Mouse (Mus musculus): Measurements from ENCODE around the gene Rspry1. TPM values are rescaled to one million over a fixed set of nuclear protein-coding genes. Genes with fewer than 3 reads are reported as not detected.
A peak's percentile ranks its signal among the peaks of the same experiment; 100 is the strongest.

Gene Rspry1
- total RNA-seq (2021) = 10 to 100 TPM; 23.3 to 25.3 TPM
- long read RNA-seq, experiment 1, transcript Rspry1-201 (15 exons, 3,852 nt) = major isoform, 26 of 36 reads
- long read RNA-seq, experiment 1, partial matches to known transcripts = 0 of 36 reads
- long read RNA-seq, experiment 1, other reads (novel, unspliced or antisense) = 6 of 36 reads
- long read RNA-seq, experiment 2, transcript Rspry1-205 (15 exons, 3,397 nt) = minor isoform, 7 of 60 reads
- long read RNA-seq, experiment 2, transcript Rspry1-201 (15 exons, 3,852 nt) = major isoform, 45 of 60 reads
- long read RNA-seq, experiment 2, partial matches to known transcripts = 2 of 60 reads
- long read RNA-seq, experiment 2, other reads (novel, unspliced or antisense) = 4 of 60 reads

- DNase-seq (ENCODE audit: low spot score in 2 of 2) = peak; percentile 95 to 97
These were observed at the start of gene Rspry1, which contains the start of gene Fam192a for GRCm38 (mm10) chr8:94601607-94602385. Gene Rspry1 (plus strand): TSS chr8:94601937. Gene Fam192a (minus strand): TSS chr8:94601997.

GRCm38 (mm10) chr8:94552696-94553095, 49.0 kb upstream of the Rspry1 start:
- DNase-seq (ENCODE audit: low spot score in 2 of 2) = no peak

GRCm38 (mm10) chr8:94557281-94557680, 44.5 kb upstream of the Rspry1 start:
- DNase-seq (ENCODE audit: low spot score in 2 of 2) = peak in 1 of 2 experiments; percentile 46

GRCm38 (mm10) chr8:94561256-94561655, 40.5 kb upstream of the Rspry1 start:
- DNase-seq (ENCODE audit: low spot score in 2 of 2) = no peak

GRCm38 (mm10) chr8:94564421-94564820, 37.3 kb upstream of the Rspry1 start:
- no peak for DNase-seq (ENCODE audit: low spot score in 2 of 2)

GRCm38 (mm10) chr8:94566033-94566432, 35.7 kb upstream of the Rspry1 start:
- no peak for DNase-seq (ENCODE audit: low spot score in 2 of 2)

GRCm38 (mm10) chr8:94566446-94567158, 35.1 kb upstream of the Rspry1 start:
- no peak for DNase-seq (ENCODE audit: low spot score in 2 of 2)

- no peak for DNase-seq (ENCODE audit: low spot score in 2 of 2)
These were observed 34.4 kb upstream of the Rspry1 start for GRCm38 (mm10) chr8:94567159-94567849.

- no peak for DNase-seq (ENCODE audit: low spot score in 2 of 2)
These were observed 33.6 kb upstream of the Rspry1 start for GRCm38 (mm10) chr8:94568098-94568497.

GRCm38 (mm10) chr8:94569419-94569818, 32.3 kb upstream of the Rspry1 start:
- DNase-seq (ENCODE audit: low spot score in 2 of 2) = no peak

GRCm38 (mm10) chr8:94571896-94572295, 29.8 kb upstream of the Rspry1 start:
- no peak for DNase-seq (ENCODE audit: low spot score in 2 of 2)

- no peak for DNase-seq (ENCODE audit: low spot score in 2 of 2)
These were observed 27.4 kb upstream of the Rspry1 start for GRCm38 (mm10) chr8:94574159-94574907.

- no peak for DNase-seq (ENCODE audit: low spot score in 2 of 2)
These were observed 26.6 kb upstream of the Rspry1 start for GRCm38 (mm10) chr8:94575148-94575547.

- DNase-seq (ENCODE audit: low spot score in 2 of 2) = no peak
These were observed 19.8 kb upstream of the Rspry1 start for GRCm38 (mm10) chr8:94581820-94582483.

- no peak for DNase-seq (ENCODE audit: low spot score in 2 of 2)
These were observed 19.2 kb upstream of the Rspry1 start for GRCm38 (mm10) chr8:94582569-94582968.

- DNase-seq (ENCODE audit: low spot score in 2 of 2) = peak in 1 of 2 experiments; percentile 29
These were observed 17.4 kb upstream of the Rspry1 start for GRCm38 (mm10) chr8:94584238-94584817.

GRCm38 (mm10) chr8:94591691-94592090, 10.0 kb upstream of the Rspry1 start:
- DNase-seq (ENCODE audit: low spot score in 2 of 2) = no peak

GRCm38 (mm10) chr8:94594211-94594610, 7.5 kb upstream of the Rspry1 start:
- no peak for DNase-seq (ENCODE audit: low spot score in 2 of 2)

- no peak for DNase-seq (ENCODE audit: low spot score in 2 of 2)
These were observed 1.3 kb upstream of the Rspry1 start for GRCm38 (mm10) chr8:94600478-94600877.
